Mouse (Mus musculus): Measurements from ENCODE around the gene F3. TPM values are rescaled to one million over a fixed set of nuclear protein-coding genes. Genes with fewer than 3 reads are reported as not detected.

Gene F3
- 5.0 and 6.4 TPM in 2 replicates for polyA plus RNA-seq (2016; fragmentation: Nextera tagmentation; extraction: Ambion mirVana)

GRCm38 (mm10) chr3:121722971-121723844, at the start of gene F3:
F3 (plus strand) TSS chr3:121723537.
- Histone ChIP-seq H3K4me3 (peak within 1 kb of the TSS; percentile 65), H3K9me3 (no peaks in the 10 kb centered on the region), H3K9ac (replicated peaks) (peak within 1 kb of the TSS; percentile 58), H3K4me2 (replicated peaks) (peak within 1 kb of the TSS; percentile 87), H3K27ac (replicated peaks) (no peak within 1 kb of the TSS), H3K36me3 (no peaks in the 10 kb centered on the region), H3K27me3 (peaks cover 62% of the 10 kb centered on the region), H3K4me1 (peaks cover 28% of the 10 kb centered on the region)
- WGBS = under 1% methylated on average over 71 of the region's 73 CpGs
- peak; percentile 88 for ATAC-seq (ENCODE audit: low FRiP score, low read depth)

- H3K4me3 ChIP-seq = no peak overlapping the region
- H3K27me3 ChIP-seq = 0 out of 2 replicates have a peak, but pooled peaks cover 3% of the 10 kb centered on the region
- H3K9ac ChIP-seq (replicated peaks) = no peak overlapping the region
- 32% methylated on average over 4 of the region's 4 CpGs for WGBS
- H3K9me3 ChIP-seq = no peaks in the 10 kb centered on the region
- H3K4me2 ChIP-seq (replicated peaks) = no peak overlapping the region
- no peaks in the 10 kb centered on the region for H3K36me3 ChIP-seq
- peaks cover 9% of the 10 kb centered on the region; the same call in 1 of the 2 replicates for H3K4me1 ChIP-seq
- no peak overlapping the region for H3K27ac ChIP-seq (replicated peaks)
- peak; percentile 19; the same call in 1 of the 2 replicates for ATAC-seq (ENCODE audit: low FRiP score, low read depth)
Measured at GRCm38 (mm10) chr3:121678935-121679334, 44.4 kb upstream of the F3 start.

GRCm38 (mm10) chr3:121679443-121679842, 43.9 kb upstream of the F3 start:
- Histone ChIP-seq H3K9ac (replicated peaks) (no peak overlapping the region), H3K4me3 (no peak overlapping the region), H3K4me1 (peaks cover 9% of the 10 kb centered on the region; the same call in 1 of the 2 replicates), H3K27me3 (0 out of 2 replicates have a peak, but pooled peaks cover 3% of the 10 kb centered on the region), H3K27ac (replicated peaks) (no peak overlapping the region), H3K4me2 (replicated peaks) (no peak overlapping the region), H3K36me3 (no peaks in the 10 kb centered on the region), H3K9me3 (no peaks in the 10 kb centered on the region)
- WGBS = 15% methylated on average over 3 of the region's 3 CpGs
- peak; percentile 62 for ATAC-seq (ENCODE audit: low FRiP score, low read depth)

- Histone ChIP-seq H3K9ac (replicated peaks) (no peak overlapping the region), H3K4me2 (replicated peaks) (no peak overlapping the region), H3K4me1 (peaks cover 9% of the 10 kb centered on the region; the same call in 1 of the 2 replicates), H3K27ac (replicated peaks) (no peak overlapping the region), H3K9me3 (no peaks in the 10 kb centered on the region), H3K27me3 (0 out of 2 replicates have a peak, but pooled peaks cover 3% of the 10 kb centered on the region), H3K36me3 (no peaks in the 10 kb centered on the region), H3K4me3 (no peak overlapping the region)
- ATAC-seq (ENCODE audit: low FRiP score, low read depth) = no peak
- WGBS = 77% methylated on average over 3 of the region's 3 CpGs
Measured at GRCm38 (mm10) chr3:121680187-121680586, 43.1 kb upstream of the F3 start.

- H3K27me3 ChIP-seq = 0 out of 2 replicates have a peak, but pooled peaks cover 3% of the 10 kb centered on the region
- no peak for ATAC-seq (ENCODE audit: low FRiP score, low read depth)
- no peaks in the 10 kb centered on the region for H3K36me3 ChIP-seq
- no peak overlapping the region for H3K27ac ChIP-seq (replicated peaks)
- no peak overlapping the region for H3K4me3 ChIP-seq
- 90% methylated on average over 10 of the region's 10 CpGs for WGBS
- H3K4me1 ChIP-seq = peaks cover 9% of the 10 kb centered on the region; the same call in 1 of the 2 replicates
- no peaks in the 10 kb centered on the region for H3K9me3 ChIP-seq
- no peak overlapping the region for H3K4me2 ChIP-seq (replicated peaks)
- H3K9ac ChIP-seq (replicated peaks) = no peak overlapping the region
Measured at GRCm38 (mm10) chr3:121682439-121683411, 40.6 kb upstream of the F3 start.

GRCm38 (mm10) chr3:121684552-121684951, 38.8 kb upstream of the F3 start:
- no peak for ATAC-seq (ENCODE audit: low FRiP score, low read depth)
- no peak overlapping the region for H3K9ac ChIP-seq (replicated peaks)
- H3K27me3 ChIP-seq = 0 out of 2 replicates have a peak, but pooled peaks cover 3% of the 10 kb centered on the region
- H3K27ac ChIP-seq (replicated peaks) = no peak overlapping the region
- H3K4me2 ChIP-seq (replicated peaks) = no peak overlapping the region
- H3K4me1 ChIP-seq = peaks cover under 1% of the 10 kb centered on the region; the same call in 1 of the 2 replicates
- 75% methylated on average over 4 of the region's 4 CpGs for WGBS
- no peaks in the 10 kb centered on the region for H3K36me3 ChIP-seq
- H3K9me3 ChIP-seq = no peaks in the 10 kb centered on the region
- H3K4me3 ChIP-seq = no peak overlapping the region

- Histone ChIP-seq H3K27ac (replicated peaks) (no peak overlapping the region), H3K9ac (replicated peaks) (no peak overlapping the region), H3K4me2 (replicated peaks) (no peak overlapping the region), H3K9me3 (no peaks in the 10 kb centered on the region), H3K36me3 (no peaks in the 10 kb centered on the region), H3K27me3 (0 out of 2 replicates have a peak, but pooled peaks cover 3% of the 10 kb centered on the region), H3K4me1 (no peaks in the 10 kb centered on the region), H3K4me3 (no peak overlapping the region)
- ATAC-seq (ENCODE audit: low FRiP score, low read depth) = no peak
- 81% methylated on average over 4 of the region's 4 CpGs for WGBS
Measured at GRCm38 (mm10) chr3:121684963-121685362, 38.4 kb upstream of the F3 start.

- H3K4me3 ChIP-seq = no peak overlapping the region
- no peaks in the 10 kb centered on the region for H3K9me3 ChIP-seq
- H3K4me2 ChIP-seq (replicated peaks) = no peak overlapping the region
- H3K27me3 ChIP-seq = 0 out of 2 replicates have a peak, but pooled peaks cover under 1% of the 10 kb centered on the region
- H3K36me3 ChIP-seq = no peaks in the 10 kb centered on the region
- no peak for ATAC-seq (ENCODE audit: low FRiP score, low read depth)
- H3K27ac ChIP-seq (replicated peaks) = no peak overlapping the region
- no peaks in the 10 kb centered on the region for H3K4me1 ChIP-seq
- H3K9ac ChIP-seq (replicated peaks) = no peak overlapping the region
- 67% methylated on average over 1 of the region's 1 CpGs for WGBS
Measured at GRCm38 (mm10) chr3:121685985-121686384, 37.4 kb upstream of the F3 start.

GRCm38 (mm10) chr3:121686408-121686911, 36.9 kb upstream of the F3 start:
- 81% methylated on average over 4 of the region's 4 CpGs for WGBS
- Histone ChIP-seq H3K4me1 (no peaks in the 10 kb centered on the region), H3K36me3 (no peaks in the 10 kb centered on the region), H3K27ac (replicated peaks) (no peak overlapping the region), H3K4me3 (no peak overlapping the region), H3K27me3 (no peaks in the 10 kb centered on the region), H3K9ac (replicated peaks) (no peak overlapping the region), H3K9me3 (no peaks in the 10 kb centered on the region), H3K4me2 (replicated peaks) (no peak overlapping the region)
- no peak; the same call in 1 of the 2 replicates for ATAC-seq (ENCODE audit: low FRiP score, low read depth)

GRCm38 (mm10) chr3:121687741-121688140, 35.6 kb upstream of the F3 start:
- Histone ChIP-seq H3K27ac (replicated peaks) (no peak overlapping the region), H3K9ac (replicated peaks) (no peak overlapping the region), H3K9me3 (no peaks in the 10 kb centered on the region), H3K4me1 (no peaks in the 10 kb centered on the region), H3K27me3 (no peaks in the 10 kb centered on the region), H3K4me3 (no peak overlapping the region), H3K4me2 (replicated peaks) (no peak overlapping the region), H3K36me3 (no peaks in the 10 kb centered on the region)
- 81% methylated on average over 3 of the region's 3 CpGs for WGBS
- no peak for ATAC-seq (ENCODE audit: low FRiP score, low read depth)

- no peak overlapping the region for H3K27ac ChIP-seq (replicated peaks)
- no peaks in the 10 kb centered on the region for H3K4me1 ChIP-seq
Measured at GRCm38 (mm10) chr3:121689029-121689428, 34.3 kb upstream of the F3 start.

More at GRCm38 (mm10) chr3:121689029-121689428, 34.3 kb upstream of the F3 start:
- no peak for ATAC-seq (ENCODE audit: low FRiP score, low read depth)
- 80% methylated on average over 5 of the region's 5 CpGs for WGBS
- Histone ChIP-seq H3K9ac (replicated peaks) (no peak overlapping the region), H3K4me3 (no peak overlapping the region), H3K9me3 (no peaks in the 10 kb centered on the region), H3K4me2 (replicated peaks) (no peak overlapping the region), H3K27me3 (no peaks in the 10 kb centered on the region), H3K36me3 (no peaks in the 10 kb centered on the region)
